Mouse (Mus musculus) MEL (cell line): ENCODE results near the gene Entpd7.

Experiments
- CHD2 ChIP-seq: IDR thresholded peaks from 2 replicates; pipeline ENCODE4 v1.6.1; 2011; ENCODE audit warnings: low read length, improper control_type of control experiment
- CTCF ChIP-seq, 3 experiments: IDR thresholded peaks in 2 of 3; conservative IDR thresholded peaks in 1 of 3; 2 replicates each; pipeline ENCODE4 v1.5.1; 2011 to 2012; ENCODE audit warnings: low read length in 3 of 3, low read depth in 2 of 3, mild to moderate bottlenecking in 2 of 3, improper control_type of control experiment in 1 of 3, inconsistent platforms in 1 of 3, mixed read lengths in 1 of 3, moderate library complexity in 1 of 3; ENCODE audit not compliant: control insufficient read depth in 1 of 3, insufficient read depth in 1 of 3, poor library complexity in 1 of 3, severe bottlenecking in 1 of 3
- E2F4 ChIP-seq: IDR thresholded peaks from 2 replicates; pipeline ENCODE4 v1.6.1; 2011; ENCODE audit warnings: low read depth, low read length, improper control_type of control experiment, borderline replicate concordance
- EP300 ChIP-seq, 2 experiments: IDR thresholded peaks; 2 replicates each; pipeline ENCODE4 v1.6.1; 2011; ENCODE audit warnings: improper control_type of control experiment in 2 of 2, low read length in 2 of 2, low read depth in 1 of 2, mild to moderate bottlenecking in 1 of 2
- HCFC1 ChIP-seq: IDR thresholded peaks from 2 replicates; pipeline ENCODE4 v1.6.1; 2012; ENCODE audit warnings: low read depth, mild to moderate bottlenecking, inconsistent platforms, low read length, improper control_type of control experiment, moderate library complexity
- MAX ChIP-seq: IDR thresholded peaks from 2 replicates; pipeline ENCODE4 v1.6.1; 2011; ENCODE audit warnings: low read length, improper control_type of control experiment
- MAZ ChIP-seq: IDR thresholded peaks from 2 replicates; pipeline ENCODE4 v1.6.1; 2012; ENCODE audit warnings: low read depth, mild to moderate bottlenecking, inconsistent platforms, low read length, improper control_type of control experiment
- NRF1 ChIP-seq: IDR thresholded peaks from 2 replicates; pipeline ENCODE4 v1.6.1; 2014; ENCODE audit warnings: low read depth, mild to moderate bottlenecking, inconsistent platforms, low read length, improper control_type of control experiment, moderate library complexity; ENCODE audit not compliant: poor library complexity, insufficient read depth, severe bottlenecking
- POLR2A ChIP-seq, 2 experiments: IDR thresholded peaks; 2 replicates each; pipeline ENCODE4 v1.6.1; 2011 to 2012; ENCODE audit warnings: low read length in 2 of 2, mild to moderate bottlenecking in 2 of 2, control low read depth in 1 of 2, improper control_type of control experiment in 1 of 2, low read depth in 1 of 2, moderate library complexity in 1 of 2; ENCODE audit not compliant: control insufficient read depth in 1 of 2, insufficient read depth in 1 of 2, poor library complexity in 1 of 2
- POLR2AphosphoS5 ChIP-seq: IDR thresholded peaks from 2 replicates; pipeline ENCODE4 v1.6.1; 2012; ENCODE audit warnings: low read depth, borderline replicate concordance, mild to moderate bottlenecking, inconsistent platforms, low read length, moderate library complexity, mixed read lengths
- RCOR1 ChIP-seq: IDR thresholded peaks from 2 replicates; pipeline ENCODE4 v1.6.1; 2012; ENCODE audit warnings: low read depth, mild to moderate bottlenecking, inconsistent platforms, low read length, improper control_type of control experiment
- UBTF ChIP-seq: IDR thresholded peaks from 2 replicates; pipeline ENCODE4 v1.6.1; 2012; ENCODE audit warnings: low read depth, mild to moderate bottlenecking, inconsistent platforms, low read length, improper control_type of control experiment, moderate library complexity, borderline replicate concordance; ENCODE audit not compliant: insufficient read depth

DNA sequence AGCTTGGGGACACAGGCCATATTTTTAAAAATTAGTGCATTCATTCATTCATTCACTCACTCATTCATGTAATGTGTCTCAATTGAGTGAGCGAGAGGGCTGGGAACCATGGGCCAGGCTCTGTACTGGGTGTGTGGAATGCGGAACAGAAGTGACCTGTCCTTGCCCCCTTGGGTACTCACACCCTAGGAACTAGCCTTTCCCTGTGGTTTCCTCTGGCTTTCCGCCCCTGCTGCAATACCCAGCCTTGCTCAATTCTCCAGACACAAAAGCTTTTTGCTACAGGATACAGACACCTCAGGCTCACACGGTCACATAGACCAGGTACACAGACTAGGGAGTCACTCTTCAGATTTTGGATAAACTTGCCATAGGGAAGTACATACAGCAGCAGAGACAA lies 41.1 kb upstream of the Entpd7 start:
- no peak for TF ChIP-seq NRF1
- no peak for TF ChIP-seq CTCF (IDR thresholded peaks at IDR 0.05 in 2 of 3, conservative IDR thresholded peaks at IDR 0.05 in 1 of 3; ENCODE audit: control insufficient read depth in 1 of 3, insufficient read depth in 1 of 3, low read depth in 2 of 3, low read length in 3 of 3, poor library complexity in 1 of 3, severe bottlenecking in 1 of 3)
- no peak for TF ChIP-seq MAX
- no peak for TF ChIP-seq CHD2
- TF ChIP-seq EP300 (IDR thresholded peaks at IDR 0.05; ENCODE audit: low read depth in 1 of 2, low read length in 2 of 2): no peak
- TF ChIP-seq MAZ: no peak
- no peak for TF ChIP-seq POLR2A (IDR thresholded peaks at IDR 0.05; ENCODE audit: control insufficient read depth in 1 of 2, insufficient read depth in 1 of 2, low read depth in 1 of 2, low read length in 2 of 2, poor library complexity in 1 of 2)
- no peak for TF ChIP-seq RCOR1
- TF ChIP-seq POLR2AphosphoS5: no peak
- TF ChIP-seq E2F4: no peak
- no peak for TF ChIP-seq UBTF
- TF ChIP-seq HCFC1: no peak
